Comparison of ENCODE assay signal across 29 mouse cellular contexts in the genomic region with DNA sequence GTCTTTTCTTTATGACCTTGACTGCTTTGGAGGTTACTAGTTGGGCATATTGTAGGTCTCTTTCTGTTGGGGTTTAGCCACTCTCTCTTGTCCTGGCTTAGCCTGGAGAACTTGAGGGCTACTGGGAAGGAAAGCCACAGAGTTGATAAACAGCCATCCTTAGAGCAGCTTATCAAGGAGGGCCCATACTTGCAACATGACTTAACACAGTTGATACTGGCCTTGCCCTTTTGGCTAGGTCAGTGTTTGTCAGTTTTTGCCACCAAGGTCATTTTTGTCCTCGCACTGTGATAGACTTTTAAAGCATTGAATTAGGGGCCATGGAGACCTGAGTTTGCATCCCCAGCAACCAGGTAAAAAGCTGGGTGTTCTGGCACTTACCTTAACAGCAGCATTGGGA. TPM values are rescaled to one million over a fixed set of nuclear protein-coding genes. Genes with fewer than 3 reads are reported as not detected.
"Had no signal": no experiment of that assay in that cellular context is flagged by ENCODE, and none has a peak within 500 bp of the region (broad histone marks: within the 10 kb centered on the region; RNA-seq: fewer than 3 reads in every experiment).

No protein-coding gene starts in this region.

- H3K9ac ChIP-seq: heart, embryonic 12.5 days; hindbrain, embryonic 12.5 days; hindbrain, embryonic 14.5 days; intestine, embryonic 15.5 days; limb, embryonic 12.5 days; liver, embryonic 13.5 days; liver, embryonic 15.5 days had no signal

- H3K27me3 ChIP-seq: heart, embryonic 12.5 days; hindbrain, embryonic 12.5 days; intestine, embryonic 15.5 days; limb, embryonic 12.5 days; liver, embryonic 13.5 days; liver, embryonic 15.5 days had no signal

- ATAC-seq: hindbrain, embryonic 16.5 days; inflammation-experienced regulatory T-cells, adult 6 months; intestine, embryonic 15.5 days; intestine, postnatal 0 days had no signal

- H3K4me1 ChIP-seq: hindbrain, embryonic 12.5 days; intestine, embryonic 15.5 days; liver, embryonic 13.5 days; liver, embryonic 15.5 days had no signal

- DNase-seq: gastrocnemius, adult 2 months; gastrocnemius, postnatal 10 days; gastrocnemius, postnatal 25 days; heart, adult 18-20 months; heart, postnatal 10 days; heart, postnatal 4 days; kidney, adult 18-20 months; kidney, adult 8-10 months; kidney, postnatal 10 days; kidney, postnatal 25 days; kidney, postnatal 4 days; liver; liver, embryonic 13.5 days had no signal

- H3K36me3 ChIP-seq: heart, embryonic 10.5 days; heart, embryonic 12.5 days; hindbrain, embryonic 10.5 days; hindbrain, embryonic 12.5 days; intestine, embryonic 15.5 days; limb, embryonic 10.5 days; limb, embryonic 12.5 days; liver, embryonic 13.5 days; liver, embryonic 15.5 days had no signal

- H3K27ac ChIP-seq: gastrocnemius, adult 2 months; heart, embryonic 10.5 days; hindbrain, embryonic 10.5 days; hindbrain, embryonic 12.5 days; hindbrain, embryonic 14.5 days; intestine, embryonic 15.5 days; layer of hippocampus, adult 2 months; left cerebral cortex, adult 2 months; limb, embryonic 10.5 days; limb, embryonic 12.5 days; liver, embryonic 13.5 days; liver, embryonic 15.5 days had no signal

- H3K4me3 ChIP-seq: gastrocnemius, adult 2 months; heart, embryonic 10.5 days; heart, embryonic 12.5 days; hindbrain, embryonic 10.5 days; hindbrain, embryonic 12.5 days; intestine, embryonic 15.5 days; layer of hippocampus, adult 2 months; left cerebral cortex, adult 2 months; limb, embryonic 10.5 days; limb, embryonic 12.5 days; liver, embryonic 13.5 days; liver, embryonic 15.5 days had no signal

- H3K9me3 ChIP-seq: heart, embryonic 10.5 days; heart, embryonic 12.5 days; hindbrain, embryonic 10.5 days; hindbrain, embryonic 12.5 days; intestine, embryonic 15.5 days; limb, embryonic 10.5 days; limb, embryonic 12.5 days; liver, embryonic 13.5 days; liver, embryonic 15.5 days had no signal

- H3K4me2 ChIP-seq: heart, embryonic 12.5 days; hindbrain, embryonic 12.5 days; hindbrain, embryonic 14.5 days; intestine, embryonic 15.5 days; limb, embryonic 12.5 days; liver, embryonic 11.5 days; liver, embryonic 13.5 days; liver, embryonic 15.5 days had no signal

RNA-seq across cellular contexts. Expression of gene Wnt5a, which starts 23.7 kb away (rescaled TPM):
- total RNA-seq: granulocyte monocyte progenitor cell, adult 5-6 weeks had no signal
- polyA plus RNA-seq: inflammation-experienced regulatory T-cells, adult 6 months had no signal
